Mouse (Mus musculus) activated CD4-positive, CD25-positive, alpha-beta regulatory T cell, adult 4 months (primary cell): ENCODE measurements around the gene Ptgir. TPM values are rescaled to one million over a fixed set of nuclear protein-coding genes. Genes with fewer than 3 reads are reported as not detected.

Source experiments
- ATAC-seq: one replicate; pipeline ENCODE4 v1.8.0; 2017
- polyA plus RNA-seq, 2 experiments: library from polyadenylated mRNA; unstranded; fragments of 100-300 nt; shearing (Covaris generic); gene quantifications; one replicate each; pipeline ENCODE4 v1.2.1; 2017

The Ptgir gene
- 10 to 100 TPM; 11.8 to 13.2 TPM for polyA plus RNA-seq

- ATAC-seq, result peak; percentile 34
Measured at GRCm38 (mm10) chr7:16906281-16906680, at the start of gene Ptgir. Ptgir (plus strand) TSS chr7:16906490.

DNA sequence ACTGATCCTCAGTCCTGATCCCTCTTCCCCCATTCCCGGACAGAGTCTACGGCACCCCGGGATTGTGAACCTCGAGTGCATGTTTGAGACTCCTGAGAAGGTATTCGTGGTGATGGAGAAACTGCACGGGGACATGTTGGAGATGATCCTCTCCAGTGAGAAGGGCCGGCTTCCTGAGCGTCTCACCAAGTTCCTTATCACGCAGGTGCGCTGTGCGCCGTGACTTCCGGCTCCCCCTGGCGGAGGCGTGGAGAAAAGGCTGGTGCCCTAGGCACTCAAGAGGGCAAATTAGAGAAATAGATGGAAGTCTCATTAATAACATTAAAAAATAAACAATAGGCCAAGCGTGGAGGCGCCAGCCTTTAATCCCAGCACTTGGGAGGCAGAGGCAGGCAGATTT is 48.0 kb upstream of the Ptgir start:
- peak; percentile 44 for ATAC-seq

GRCm38 (mm10) chr7:16859902-16860651 is 46.2 kb upstream of the Ptgir start:
- peak; percentile 44 for ATAC-seq

- ATAC-seq, result no peak
Measured at GRCm38 (mm10) chr7:16867488-16867887, 38.8 kb upstream of the Ptgir start.

GRCm38 (mm10) chr7:16869497-16869896 is 36.8 kb upstream of the Ptgir start:
- no peak for ATAC-seq

GRCm38 (mm10) chr7:16871600-16871999 is 34.7 kb upstream of the Ptgir start:
- ATAC-seq, result no peak

GRCm38 (mm10) chr7:16872478-16872877 is 33.8 kb upstream of the Ptgir start:
- ATAC-seq, result no peak

DNA sequence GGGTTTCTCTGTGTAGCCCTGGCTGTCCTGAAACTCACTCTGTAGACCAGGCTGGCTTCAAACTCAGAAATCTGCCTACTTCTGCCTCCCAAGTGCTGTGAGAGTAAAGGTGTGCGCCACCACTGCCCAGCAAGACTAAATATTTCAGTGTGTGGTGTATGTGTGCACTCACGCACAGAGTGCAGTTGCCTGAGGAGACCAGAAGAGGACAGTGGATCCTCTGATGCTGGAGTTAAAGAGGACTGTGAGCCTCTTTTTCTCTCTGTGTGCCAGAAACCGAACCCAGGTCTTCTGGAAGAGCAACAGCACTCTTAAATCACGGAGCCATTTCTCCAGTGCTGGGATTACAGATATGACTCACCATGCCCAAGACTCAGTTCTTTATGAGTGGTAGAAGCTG is 32.9 kb upstream of the Ptgir start:
- ATAC-seq, result no peak

GRCm38 (mm10) chr7:16874190-16874589 is 32.1 kb upstream of the Ptgir start:
- ATAC-seq, result peak; percentile 42

DNA sequence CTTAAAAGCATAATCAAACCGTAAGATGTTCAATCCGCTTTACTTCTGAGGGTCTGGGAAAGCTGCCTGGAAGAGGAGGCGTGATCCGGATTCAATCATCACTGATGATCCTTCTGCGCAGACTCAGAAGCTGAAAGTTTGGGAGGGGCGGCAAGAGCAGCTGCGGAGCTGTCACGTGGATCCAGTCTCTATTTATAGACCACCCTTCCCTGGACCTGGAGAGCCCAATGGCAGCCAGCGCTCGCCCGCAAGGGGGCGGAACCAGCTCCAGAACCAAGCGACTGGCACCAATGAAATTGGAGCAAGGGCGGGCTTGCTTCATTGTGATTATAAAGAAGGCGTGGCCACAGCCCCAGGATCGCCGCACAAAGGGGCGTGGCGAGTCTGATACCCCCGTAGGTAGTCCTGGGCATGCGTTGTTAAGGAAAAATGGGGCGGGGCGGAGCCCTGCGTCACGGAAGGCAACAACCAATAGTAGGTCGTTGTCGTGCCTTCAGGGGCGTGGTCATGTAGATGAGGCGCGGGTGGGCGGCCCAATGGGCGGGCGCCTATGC is 31.5 kb upstream of the Ptgir start:
- ATAC-seq, result peak; percentile 87

DNA sequence AGATGAGACGGTGACA is 31.2 kb upstream of the Ptgir start, which contains the start of gene Dact3:
Dact3 (plus strand) TSS at position 8 of the 16 bp plus-strand sequence.
- no peak for ATAC-seq

DNA sequence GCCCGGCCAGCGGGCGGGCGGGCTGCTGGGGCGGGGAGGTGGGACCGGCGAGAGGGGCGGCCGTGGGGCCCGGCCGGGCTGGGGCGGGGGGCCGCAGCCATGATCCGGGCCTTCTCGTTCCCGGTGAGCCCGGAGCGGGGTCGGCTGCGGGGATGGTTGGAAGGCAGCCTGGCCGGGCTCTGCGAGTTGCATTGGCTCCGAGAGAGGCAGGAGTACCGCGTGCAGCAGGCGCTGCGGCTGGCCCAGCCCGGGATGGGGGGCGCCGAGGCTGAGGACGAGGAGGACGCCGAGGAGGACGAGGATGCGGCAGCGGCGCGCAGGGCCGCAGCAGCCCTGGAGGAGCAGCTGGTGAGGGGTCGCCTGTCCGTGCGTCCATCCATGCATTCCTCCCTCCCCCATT is 31.0 kb upstream of the Ptgir start:
- ATAC-seq, result no peak

DNA sequence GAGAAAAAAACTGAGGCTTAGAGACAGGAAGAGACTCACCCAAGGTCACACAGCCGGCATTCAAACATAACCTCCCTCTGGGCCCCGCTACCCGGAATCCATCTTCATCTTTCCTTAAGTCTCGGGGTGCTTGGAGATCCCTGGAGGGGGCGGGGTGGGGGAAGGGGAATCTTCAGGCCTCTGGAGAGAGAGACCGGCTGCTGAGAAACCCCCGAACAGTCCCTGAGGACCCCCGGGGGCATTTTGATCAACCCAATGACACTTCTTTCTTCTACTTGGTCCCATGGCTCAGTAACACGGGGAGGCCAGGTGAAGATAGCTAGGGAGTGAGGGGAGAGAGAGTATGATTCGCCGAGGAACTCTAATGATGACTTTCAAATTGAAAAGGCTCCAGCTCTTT is 30.3 kb upstream of the Ptgir start:
- ATAC-seq, result no peak

DNA sequence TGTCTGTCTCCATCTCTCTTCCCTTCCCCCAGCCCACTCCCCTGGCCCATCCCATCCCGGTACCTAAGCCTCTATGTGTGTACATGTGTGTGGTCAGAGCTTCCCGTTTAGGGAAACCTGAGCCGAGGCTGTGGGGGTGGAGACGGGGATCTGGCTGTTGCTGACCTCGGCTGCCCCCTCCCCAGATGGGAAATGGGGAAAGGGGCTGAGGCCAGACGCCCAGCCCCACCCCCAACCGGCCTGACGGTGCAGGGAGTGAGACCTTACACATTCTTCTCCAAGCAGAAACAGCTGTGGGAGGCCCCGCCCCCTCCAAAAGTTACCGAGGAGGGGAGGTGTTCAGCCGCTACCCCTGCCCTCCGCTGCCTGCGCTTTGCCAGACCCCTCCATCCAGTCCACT is 29.7 kb upstream of the Ptgir start:
- ATAC-seq, result no peak

GRCm38 (mm10) chr7:16877717-16878116 is 28.6 kb upstream of the Ptgir start:
- ATAC-seq, result no peak

DNA sequence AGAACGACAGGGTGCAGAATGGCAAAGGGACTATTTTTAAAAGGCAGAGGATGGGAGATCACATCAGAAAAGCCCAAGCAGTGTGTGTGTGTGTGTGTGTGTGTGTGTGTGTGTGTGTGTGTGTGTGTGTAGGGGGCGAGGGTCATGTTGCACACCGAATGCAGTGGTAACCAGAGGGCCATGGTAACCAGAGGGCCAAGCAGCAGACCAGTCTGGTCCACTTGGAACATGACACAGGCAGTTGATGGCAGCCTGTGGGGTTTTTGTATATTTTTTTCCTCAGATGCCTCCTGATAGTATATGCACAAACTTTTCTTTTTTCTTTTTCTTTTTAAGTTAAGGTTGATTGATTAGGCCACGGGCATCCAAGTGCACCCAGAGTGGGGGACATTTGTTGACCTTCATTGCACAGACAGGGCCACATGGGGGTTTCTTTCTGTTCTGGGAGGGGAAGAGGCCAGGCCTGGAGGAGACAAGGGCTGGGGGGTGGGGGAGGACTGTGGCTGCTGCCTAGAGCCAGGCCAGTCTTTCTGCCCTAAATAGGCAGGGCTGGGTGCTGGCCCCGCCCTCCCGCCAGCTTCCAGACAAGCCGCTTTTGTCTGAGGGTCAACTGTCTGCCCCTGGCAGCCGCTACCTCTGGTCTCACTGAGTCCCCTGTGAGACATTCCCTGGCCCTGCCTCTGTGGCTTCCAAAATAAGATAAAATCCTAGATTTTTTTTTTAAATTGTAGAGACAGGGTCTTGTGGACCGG is 26.3 kb upstream of the Ptgir start:
- ATAC-seq, result no peak

DNA sequence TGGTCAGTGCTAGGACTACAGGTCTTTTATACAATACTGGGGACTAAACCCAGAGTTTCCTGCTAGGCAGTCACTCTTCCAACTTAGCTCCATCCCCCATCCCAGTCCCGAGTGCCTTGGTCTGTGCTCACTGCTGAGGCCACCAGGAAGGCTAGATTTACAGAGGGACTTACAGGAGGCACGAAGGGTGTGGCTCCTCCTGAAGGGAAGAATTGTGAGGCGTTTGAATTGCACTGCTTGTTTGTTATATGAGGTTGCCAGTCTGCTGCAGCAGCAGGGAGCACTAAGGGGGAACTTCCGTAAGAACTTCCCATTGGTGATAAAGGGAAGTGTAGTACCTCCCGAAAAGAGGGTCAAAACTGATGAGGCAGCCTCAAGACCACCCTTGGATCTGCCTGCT is 25.7 kb upstream of the Ptgir start:
- ATAC-seq, result no peak

GRCm38 (mm10) chr7:16883162-16883561 is 23.1 kb upstream of the Ptgir start:
- no peak for ATAC-seq

- no peak for ATAC-seq
Measured at GRCm38 (mm10) chr7:16884334-16884733, 22.0 kb upstream of the Ptgir start.

GRCm38 (mm10) chr7:16885271-16885776 is 21.0 kb upstream of the Ptgir start:
- ATAC-seq, result no peak

- ATAC-seq, result no peak
Measured at GRCm38 (mm10) chr7:16885905-16886304, 20.4 kb upstream of the Ptgir start.

DNA sequence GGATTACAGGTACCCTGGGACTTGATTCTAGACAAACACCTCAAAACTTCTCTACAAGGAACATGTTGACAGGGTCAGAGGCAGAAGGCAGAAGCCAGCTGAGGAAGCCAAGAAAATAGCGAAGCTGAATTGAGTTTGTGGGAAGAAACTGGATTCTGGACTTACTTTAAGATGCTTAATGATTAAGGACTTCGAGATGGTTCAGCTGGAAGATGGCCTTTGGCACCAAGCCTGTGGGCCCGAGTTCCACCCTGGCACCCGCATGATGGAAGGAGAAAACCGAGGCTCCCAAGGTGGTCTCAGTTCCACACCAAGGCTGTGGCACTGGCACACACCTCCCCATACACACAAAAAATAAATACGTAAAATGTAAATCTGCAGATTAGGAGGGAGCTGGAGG is 15.8 kb upstream of the Ptgir start:
- ATAC-seq, result no peak

DNA sequence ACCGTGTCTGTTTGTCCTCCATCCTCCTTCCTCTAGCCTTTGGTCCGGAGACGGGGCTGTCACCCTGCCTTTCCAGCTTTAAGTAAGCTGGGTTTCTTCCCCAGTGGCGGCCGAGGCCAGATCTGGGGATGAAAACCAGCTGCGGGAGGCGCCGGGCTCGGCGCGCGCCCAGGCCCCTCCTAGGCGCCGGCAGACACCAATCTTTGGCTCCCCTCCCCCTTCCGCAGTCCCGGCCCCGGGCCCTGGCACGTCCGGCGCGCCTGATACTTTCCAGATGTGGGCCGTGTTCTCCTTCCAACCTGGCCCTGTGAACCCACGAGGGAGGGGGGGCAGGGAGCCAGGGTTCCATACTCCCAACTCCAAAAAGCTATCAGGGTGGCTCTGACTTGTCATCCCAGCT is 15.3 kb upstream of the Ptgir start:
- no peak for ATAC-seq

DNA sequence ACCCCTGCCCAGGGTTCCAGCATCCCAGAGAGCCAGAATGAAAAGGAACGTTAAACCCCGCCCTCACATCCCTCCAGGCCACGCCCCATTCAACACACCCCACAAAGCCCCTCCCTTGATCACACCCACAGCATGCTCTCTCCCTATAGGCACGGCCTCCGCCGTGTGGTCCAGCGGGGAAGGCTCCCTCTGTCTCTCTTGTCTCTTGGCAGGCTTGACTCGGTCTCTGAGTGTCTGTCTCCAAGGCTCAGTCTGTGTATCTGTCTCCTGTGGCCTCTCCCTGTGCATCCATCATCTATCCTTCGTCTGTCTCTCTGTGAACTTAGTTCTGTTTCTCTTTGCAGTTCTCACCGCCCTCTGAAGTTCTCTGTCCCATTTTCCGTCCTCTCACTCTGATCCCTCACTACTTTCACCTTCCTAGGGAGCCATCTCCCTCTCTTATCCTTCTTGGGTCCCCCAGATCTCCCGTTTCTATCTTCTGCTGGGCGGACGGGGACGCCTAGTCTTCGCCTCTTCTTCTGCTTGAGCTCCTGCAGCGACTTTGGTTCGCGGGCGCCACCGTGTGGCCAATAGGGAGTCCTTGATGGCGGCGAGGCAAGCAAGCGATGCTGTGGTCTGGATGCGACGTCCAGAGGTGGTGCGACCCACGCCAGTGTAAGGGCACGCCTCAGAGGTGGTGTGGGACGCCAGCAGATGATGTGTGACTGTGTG is 14.5 kb upstream of the Ptgir start, which contains the start of gene Gng8:
Gng8 (plus strand) TSS at position 146 of the 711 bp plus-strand sequence.
- ATAC-seq, result peak; percentile 81
